Mouse (Mus musculus) intestine, embryonic 16.5 days (tissue): ENCODE results near the gene Muc13. TPM values are rescaled to one million over a fixed set of nuclear protein-coding genes. Genes with fewer than 3 reads are reported as not detected.

Experiments
- ATAC-seq: fragments of 200-750 bp; cut with Nextera tagmentation; 2 replicates; pipeline ENCODE4 v1.8.0; 2017; ENCODE audit warnings: moderate TSS enrichment, moderate library complexity
- H3K27ac ChIP-seq: fragments of 300-500 bp; sonication (generic); 2 replicates; pipeline ENCODE4 v1.5.1; 2014; ENCODE audit warnings: mild to moderate bottlenecking, low read length
- H3K27me3 ChIP-seq: fragments of 300-500 bp; sonication (generic); replicated peaks from 2 replicates; pipeline ENCODE4 v1.6.1; 2014; ENCODE audit warnings: low read length, control low read depth, mixed read lengths; ENCODE audit not compliant: control insufficient read depth, insufficient read depth
- H3K36me3 ChIP-seq: fragments of 300-500 bp; sonication (generic); 2 replicates; pipeline ENCODE4 v1.6.1; 2014; ENCODE audit warnings: low read length, control low read depth; ENCODE audit not compliant: control insufficient read depth, insufficient read depth
- H3K4me1 ChIP-seq: fragments of 300-500 bp; sonication (generic); 2 replicates; pipeline ENCODE4 v1.6.1; 2014; ENCODE audit warnings: low read length, control low read depth, mixed read lengths; ENCODE audit not compliant: control insufficient read depth, insufficient read depth
- H3K4me2 ChIP-seq: fragments of 300-500 bp; sonication (generic); 2 replicates; pipeline ENCODE4 v1.6.1; 2014; ENCODE audit warnings: low read depth, low read length, control low read depth
- H3K4me3 ChIP-seq: fragments of 300-500 bp; sonication (generic); 2 replicates; pipeline ENCODE4 v1.5.1; 2014; ENCODE audit warnings: mild to moderate bottlenecking, low read length
- H3K9ac ChIP-seq: fragments of 300-500 bp; sonication (generic); 2 replicates; pipeline ENCODE4 v1.6.1; 2014; ENCODE audit warnings: low read depth, low read length
- H3K9me3 ChIP-seq: fragments of 300-500 bp; sonication (generic); 2 replicates; pipeline ENCODE4 v1.6.1; 2016; ENCODE audit warnings: low read length, control low read depth; ENCODE audit not compliant: control insufficient read depth
- WGBS: fragments of 180-500 bp; shearing (Covaris S2); extraction: QIAGEN DNeasy Blood & Tissue Kit; methylation state at CpG from one replicate; pipeline ENCODE4 v1.1.7; 2014; 5-methylcytosine and 5-hydroxymethylcytosine counted together
- polyA plus RNA-seq: library from polyadenylated mRNA; unstranded; fragments of >200 nt; fragmentation: Nextera tagmentation; extraction: Ambion mirVana; gene quantifications from 2 replicates; pipeline ENCODE4 v1.2.1, GENCODE M21; 2015

Muc13 gene
- polyA plus RNA-seq, 1 experiment from 2014 or later, result 358 TPM

DNA sequence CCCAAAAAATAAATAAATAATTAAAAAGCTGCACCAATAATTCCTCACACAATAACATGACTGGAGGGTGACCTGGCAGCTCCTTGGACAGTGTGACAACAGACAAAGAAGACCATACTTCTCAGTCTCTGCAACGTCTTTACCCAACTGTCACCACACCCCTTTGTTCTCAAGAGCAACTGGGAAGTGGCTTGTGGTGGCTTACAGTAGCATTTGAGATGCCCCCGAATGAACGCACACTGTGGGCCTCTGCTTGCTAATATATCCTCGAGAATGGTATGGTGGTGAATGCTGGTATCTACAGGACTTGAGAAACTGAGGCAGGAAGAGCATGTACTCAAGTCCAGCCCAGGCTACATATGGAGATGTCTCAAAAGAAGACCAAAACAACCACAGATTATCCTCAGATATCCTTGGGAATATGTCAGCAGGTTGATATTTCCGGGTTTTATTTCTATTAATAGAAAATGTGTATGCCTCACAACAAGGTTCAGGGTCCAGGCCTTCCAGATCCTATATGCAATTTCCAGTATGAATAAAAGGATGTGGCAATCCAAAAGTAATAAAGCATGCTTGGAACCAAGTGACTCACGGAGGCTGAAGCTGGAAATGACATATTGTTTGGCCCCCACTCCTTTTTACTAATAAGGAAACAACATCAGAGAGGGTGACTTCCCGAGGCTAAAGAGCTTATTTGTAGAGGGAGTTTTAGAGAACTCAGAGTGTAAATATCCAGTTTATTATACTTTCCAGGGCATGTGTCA is 16.9 kb upstream of the Muc13 start:
- 63% methylated on average over 7 of the region's 7 CpGs for WGBS
- H3K36me3 ChIP-seq, result no peaks in the 10 kb centered on the region
- H3K27ac ChIP-seq, result peak overlapping the region; percentile 79

DNA sequence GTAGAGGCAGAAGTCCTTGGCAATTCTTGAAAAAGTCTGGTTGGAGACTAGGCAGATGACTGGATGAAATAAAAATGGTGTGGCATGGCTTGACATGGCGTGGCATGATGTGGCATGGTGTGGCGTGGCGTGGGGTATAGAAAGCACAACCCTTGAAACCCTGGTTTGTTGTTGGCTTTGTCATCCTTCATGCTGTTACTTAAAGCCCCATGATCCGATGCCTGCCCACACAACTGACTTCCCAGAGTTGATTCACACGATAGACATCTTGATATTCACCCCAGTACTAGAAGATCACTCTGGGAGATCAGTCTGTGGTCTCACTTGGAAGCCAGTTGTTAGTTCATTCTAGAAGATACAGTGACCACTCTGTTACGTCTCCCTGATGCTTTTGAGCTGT is 16.2 kb upstream of the Muc13 start:
- peak overlapping the region; percentile 79 for H3K27ac ChIP-seq
- WGBS, result 90% methylated on average over 6 of the region's 6 CpGs
- ATAC-seq, result no peak
- no peak overlapping the region for H3K9ac ChIP-seq
- H3K36me3 ChIP-seq, result no peaks in the 10 kb centered on the region
- no peak overlapping the region for H3K4me2 ChIP-seq
- no peaks in the 10 kb centered on the region for H3K27me3 ChIP-seq
- peaks cover 30% of the 10 kb centered on the region for H3K4me1 ChIP-seq
- no peak overlapping the region for H3K4me3 ChIP-seq
- no peaks in the 10 kb centered on the region for H3K9me3 ChIP-seq

More for the DNA sequence above, 16.9 kb upstream of the Muc13 start:
- no peak overlapping the region for H3K9ac ChIP-seq
- no peaks in the 10 kb centered on the region for H3K9me3 ChIP-seq
- H3K4me1 ChIP-seq, result peaks cover 29% of the 10 kb centered on the region
- H3K27me3 ChIP-seq, result no peaks in the 10 kb centered on the region
- peak; percentile 31 for ATAC-seq
- H3K4me2 ChIP-seq, result no peak overlapping the region
- no peak overlapping the region for H3K4me3 ChIP-seq

DNA sequence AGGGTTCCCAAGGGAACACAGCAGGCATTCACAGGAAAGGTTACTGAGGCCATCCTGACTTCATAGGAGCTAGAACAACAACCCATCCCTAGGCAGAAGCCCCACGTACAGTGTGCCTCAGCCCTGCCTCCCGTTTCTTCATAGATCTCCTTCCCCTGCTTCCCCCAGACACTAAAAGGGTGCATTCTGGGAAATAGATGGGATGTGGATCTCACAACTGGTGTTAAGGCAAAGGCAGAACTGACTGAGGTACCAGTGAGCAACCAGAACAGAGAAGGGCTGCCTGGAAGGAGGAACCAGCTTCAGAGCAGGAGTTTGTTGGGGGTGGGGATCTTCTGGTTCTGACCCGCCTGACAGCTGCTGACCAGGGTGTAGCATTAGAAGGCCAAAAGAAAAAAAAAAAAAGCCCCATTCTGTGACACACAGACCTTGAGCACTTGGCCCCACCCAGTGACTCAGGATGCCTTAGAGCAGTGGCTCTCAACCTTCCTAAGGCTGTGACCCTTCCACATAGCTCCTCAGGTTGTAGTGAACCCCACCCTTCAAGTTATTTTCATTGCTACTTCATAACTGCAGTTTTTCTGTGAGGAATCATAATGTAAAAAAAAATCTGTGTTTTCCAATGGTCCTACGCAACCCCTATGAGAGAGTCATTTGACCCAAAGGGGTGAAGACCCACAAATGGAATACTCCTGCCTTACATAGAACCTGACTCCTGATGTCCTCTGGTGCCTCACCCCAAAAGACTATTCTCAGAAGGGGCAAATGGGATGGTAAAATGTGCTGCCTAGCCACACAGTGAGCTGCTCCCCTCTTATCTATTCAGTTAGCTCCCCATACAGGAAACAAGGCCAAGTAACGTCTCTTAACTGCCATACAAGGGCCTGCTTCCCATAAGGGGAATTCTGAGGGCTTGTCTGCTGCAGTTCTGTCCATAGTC is 11.8 kb upstream of the Muc13 start:
- no peaks in the 10 kb centered on the region for H3K36me3 ChIP-seq
- WGBS, result 63% methylated on average over 5 of the region's 5 CpGs
- peak; percentile 43 for ATAC-seq
- H3K4me2 ChIP-seq, result no peak overlapping the region
- no peak overlapping the region for H3K4me3 ChIP-seq
- no peaks in the 10 kb centered on the region for H3K27me3 ChIP-seq
- H3K9me3 ChIP-seq, result no peaks in the 10 kb centered on the region
- H3K27ac ChIP-seq, result peak overlapping the region; percentile 58
- no peak overlapping the region for H3K9ac ChIP-seq
- H3K4me1 ChIP-seq, result peaks cover 21% of the 10 kb centered on the region

DNA sequence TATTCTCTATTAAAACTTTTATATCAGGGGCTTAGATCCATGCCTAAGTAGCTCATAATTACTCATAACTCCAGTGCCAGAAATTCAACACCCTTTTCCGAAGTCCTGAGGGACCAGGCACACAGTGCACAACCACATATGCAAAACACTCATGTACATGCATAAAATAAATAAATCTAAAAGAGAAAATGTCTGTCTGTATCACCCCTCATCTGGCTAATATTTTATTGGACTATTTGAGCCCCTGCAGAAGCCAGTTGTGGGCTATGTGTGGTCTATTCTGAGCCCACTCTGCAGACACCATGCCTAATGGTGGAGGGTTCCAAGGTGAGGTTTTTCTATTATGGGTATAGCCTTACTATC is 11.1 kb upstream of the Muc13 start:
- H3K9me3 ChIP-seq, result no peaks in the 10 kb centered on the region
- 68% methylated on average over 1 of the region's 1 CpGs for WGBS
- H3K27ac ChIP-seq, result peak overlapping the region; percentile 58
- H3K4me2 ChIP-seq, result no peak overlapping the region
- peaks cover 22% of the 10 kb centered on the region for H3K4me1 ChIP-seq
- no peak overlapping the region for H3K9ac ChIP-seq
- H3K27me3 ChIP-seq, result no peaks in the 10 kb centered on the region
- H3K36me3 ChIP-seq, result no peaks in the 10 kb centered on the region
- no peak overlapping the region for H3K4me3 ChIP-seq
- no peak for ATAC-seq

DNA sequence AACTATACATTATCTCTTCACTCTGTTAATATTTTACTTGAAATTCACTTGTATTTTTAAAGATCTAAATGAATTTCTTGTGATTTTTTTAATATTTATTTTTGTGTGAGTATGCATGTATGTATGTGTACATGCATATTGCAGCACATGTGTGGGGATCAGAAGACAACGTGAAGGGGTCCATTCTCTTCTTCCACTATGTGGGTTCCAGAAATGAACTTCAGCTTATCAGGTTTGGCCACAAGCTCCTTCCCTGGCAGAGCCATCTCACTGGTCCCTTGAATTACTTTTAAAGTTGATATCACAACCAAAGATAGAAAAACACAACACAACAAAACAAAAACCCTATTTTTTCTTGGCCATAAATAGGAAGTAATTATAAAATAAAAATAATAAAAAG is 9.3 kb upstream of the Muc13 start:
- H3K27ac ChIP-seq, result no peak overlapping the region
- H3K36me3 ChIP-seq, result no peaks in the 10 kb centered on the region
- H3K4me1 ChIP-seq, result peaks cover 20% of the 10 kb centered on the region
- no peak overlapping the region for H3K4me3 ChIP-seq
- no peaks in the 10 kb centered on the region for H3K27me3 ChIP-seq
- 82% methylated on average over 1 of the region's 1 CpGs for WGBS
- H3K9ac ChIP-seq, result no peak overlapping the region
- no peaks in the 10 kb centered on the region for H3K9me3 ChIP-seq
- ATAC-seq, result no peak
- no peak overlapping the region for H3K4me2 ChIP-seq

DNA sequence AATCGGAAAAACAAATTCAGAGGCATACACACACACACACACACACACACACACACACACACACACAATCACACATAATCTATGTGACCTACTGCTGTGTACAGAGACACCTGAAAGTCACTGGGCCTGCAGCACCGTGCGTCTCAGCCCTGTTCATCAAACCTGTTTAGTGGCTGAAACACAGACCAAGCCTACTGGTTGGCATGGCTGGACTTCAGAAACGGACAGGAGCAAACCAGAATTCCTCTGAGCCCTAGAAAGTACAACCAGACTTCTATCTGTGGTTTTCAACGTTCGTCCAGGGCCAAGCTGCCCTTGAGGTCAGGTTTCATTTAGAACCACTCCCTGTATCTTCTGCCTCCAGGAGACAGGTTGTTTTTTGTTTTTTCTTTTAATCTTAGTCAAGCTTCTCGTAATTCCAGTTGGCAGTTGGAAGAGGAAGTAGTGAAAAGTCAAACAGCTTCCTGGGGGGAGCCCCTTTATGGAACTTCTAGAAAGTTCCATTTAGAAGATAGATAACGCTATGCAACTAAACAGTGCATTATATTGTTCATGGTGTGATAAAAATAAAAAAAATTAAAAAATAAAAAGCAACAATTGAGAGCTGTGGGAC is 8.6 kb upstream of the Muc13 start:
- H3K27ac ChIP-seq, result peak overlapping the region; percentile 92
- ATAC-seq, result no peak

DNA sequence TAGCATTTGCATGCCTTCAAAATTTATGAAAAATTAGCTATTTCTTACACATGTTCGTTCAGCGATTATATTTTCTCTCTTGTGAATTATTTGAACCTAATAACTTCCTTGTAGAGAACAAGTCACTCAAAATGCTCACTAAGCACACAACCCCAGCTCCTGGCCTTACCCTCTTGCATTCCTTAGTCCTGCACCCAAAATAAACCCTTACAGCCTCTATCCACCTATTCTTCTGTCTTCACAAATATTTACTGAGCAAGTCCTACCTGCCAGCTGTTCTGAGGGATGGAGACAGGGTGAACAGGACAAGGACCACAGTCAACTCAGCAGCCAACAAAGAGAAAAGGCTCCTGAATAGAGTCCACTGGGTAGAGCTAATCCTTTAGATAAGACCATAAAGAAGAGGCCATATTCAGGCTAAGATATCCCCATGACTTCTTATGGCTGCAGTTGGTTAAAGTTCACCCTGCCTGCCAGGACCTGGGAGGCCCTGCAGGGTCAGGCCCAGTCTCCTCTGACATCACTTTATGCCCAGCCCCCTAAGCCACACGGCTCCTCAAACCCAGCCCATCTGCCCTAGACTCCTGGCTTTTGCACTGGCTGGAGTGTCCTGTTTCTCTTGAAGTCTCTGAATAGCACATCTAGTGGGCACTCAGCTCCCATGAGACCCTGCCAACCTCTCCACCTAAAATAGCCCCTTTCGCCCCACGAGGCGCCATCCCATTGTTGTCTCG is 7.0 kb upstream of the Muc13 start:
- ATAC-seq, result peak; percentile 95
- H3K27me3 ChIP-seq, result no peaks in the 10 kb centered on the region
- H3K4me1 ChIP-seq, result peaks cover 20% of the 10 kb centered on the region
- H3K27ac ChIP-seq, result peak overlapping the region; percentile 92
- peak overlapping the region; percentile 2; the same call in 1 of the 2 replicates for H3K4me3 ChIP-seq
- 55% methylated on average over 7 of the region's 7 CpGs for WGBS
- H3K36me3 ChIP-seq, result no peaks in the 10 kb centered on the region
- H3K9ac ChIP-seq, result peak overlapping the region; percentile 41
- no peaks in the 10 kb centered on the region for H3K9me3 ChIP-seq
- H3K4me2 ChIP-seq, result 0 out of 2 replicates have a peak overlapping the region, but pooled peaks have one; percentile 8

More for the DNA sequence above, 8.6 kb upstream of the Muc13 start:
- 47% methylated on average over 8 of the region's 8 CpGs for WGBS
- H3K4me2 ChIP-seq, result peak overlapping the region; percentile 20; the same call in 1 of the 2 replicates
- H3K4me3 ChIP-seq, result peak overlapping the region; percentile 12
- H3K9me3 ChIP-seq, result no peaks in the 10 kb centered on the region
- peaks cover 24% of the 10 kb centered on the region for H3K4me1 ChIP-seq
- H3K27me3 ChIP-seq, result no peaks in the 10 kb centered on the region
- H3K9ac ChIP-seq, result no peak overlapping the region
- no peaks in the 10 kb centered on the region for H3K36me3 ChIP-seq

DNA sequence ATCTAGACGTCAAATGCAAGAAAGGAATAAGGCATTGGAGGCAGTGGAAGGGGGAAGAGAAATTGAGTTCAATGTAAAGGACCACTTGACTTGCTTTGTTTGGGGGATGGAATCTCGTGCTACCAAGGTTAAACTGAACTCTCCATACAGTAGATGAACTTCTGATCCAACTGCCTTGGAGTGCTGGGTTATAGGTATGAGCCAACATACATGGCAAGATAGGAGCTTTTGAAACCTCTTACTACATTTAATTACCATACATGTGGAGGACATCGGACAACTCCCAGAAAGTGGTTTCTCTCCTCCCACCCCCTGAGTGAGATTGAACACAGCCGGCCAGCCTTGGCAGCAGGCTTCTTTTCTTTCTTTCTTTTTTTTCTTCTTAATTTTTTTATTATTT is 1.3 kb downstream of the Muc13 start:
- H3K36me3 ChIP-seq, result no peaks in the 10 kb centered on the region
- WGBS, result 48% methylated on average over 4 of the region's 4 CpGs
- H3K9ac ChIP-seq, result peak overlapping the region; percentile 72
- no peaks in the 10 kb centered on the region for H3K27me3 ChIP-seq
- peak overlapping the region; percentile 6; the same call in 1 of the 2 replicates for H3K4me2 ChIP-seq
- peak overlapping the region; percentile 53 for H3K4me3 ChIP-seq
- no peak for ATAC-seq
- peak overlapping the region; percentile 94 for H3K27ac ChIP-seq
- H3K9me3 ChIP-seq, result no peaks in the 10 kb centered on the region
- peaks cover 6% of the 10 kb centered on the region; the same call in 1 of the 2 replicates for H3K4me1 ChIP-seq
